Mouse (Mus musculus) left cerebral cortex, postnatal 4 days (tissue): ENCODE measurements at regions not wholly inside any gene's neighbourhood (a gene's known extent, or its start where the extent isn't known, plus 50 kb on each side); places are given as distances from the start of the nearest gene placed in this dataset.

Experiments used
- DNase-seq: peaks from one replicate; pipeline ENCODE4 v3.0.0-alpha.2; 2022
- intact Hi-C: fragments of 180-260 bp; cut with DNase I; formaldehyde crosslinking; loops from one replicate; pipeline ENCODE4 v1.15.1; 2025

DNA sequence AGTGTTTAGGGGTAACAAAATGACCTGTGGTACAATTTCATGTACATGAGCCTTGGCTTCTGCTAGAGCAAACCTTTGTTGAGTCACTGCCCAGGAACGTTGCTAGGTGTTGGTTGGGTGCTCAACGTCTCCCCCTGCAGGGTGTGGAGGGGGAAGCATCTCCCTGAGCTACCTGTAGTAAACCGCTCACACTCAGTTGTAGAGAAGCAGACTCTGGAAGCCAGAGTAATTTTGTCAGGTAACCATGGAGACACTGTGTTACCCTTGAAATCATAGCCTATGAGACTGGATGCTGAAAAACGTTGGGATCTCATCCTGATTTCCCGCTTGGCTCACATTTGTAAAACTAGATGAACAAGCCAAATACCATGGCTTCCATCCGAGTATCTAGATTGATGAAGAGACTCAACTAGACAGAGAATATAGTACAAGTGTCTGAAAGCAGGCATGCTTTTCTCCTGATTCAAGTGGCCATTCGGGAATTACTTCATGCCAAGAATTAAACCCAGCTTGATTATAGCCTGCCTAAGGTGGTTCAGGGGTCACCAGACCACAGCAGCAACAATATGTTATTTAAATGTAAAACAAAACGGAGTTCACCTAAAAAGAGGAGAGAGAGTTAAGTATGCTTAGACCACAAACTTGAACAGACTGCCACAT is 63.7 kb upstream of the Ctla4 start:
- DNase-seq: peak; percentile 46
- intact Hi-C loops: no loop called here

DNA sequence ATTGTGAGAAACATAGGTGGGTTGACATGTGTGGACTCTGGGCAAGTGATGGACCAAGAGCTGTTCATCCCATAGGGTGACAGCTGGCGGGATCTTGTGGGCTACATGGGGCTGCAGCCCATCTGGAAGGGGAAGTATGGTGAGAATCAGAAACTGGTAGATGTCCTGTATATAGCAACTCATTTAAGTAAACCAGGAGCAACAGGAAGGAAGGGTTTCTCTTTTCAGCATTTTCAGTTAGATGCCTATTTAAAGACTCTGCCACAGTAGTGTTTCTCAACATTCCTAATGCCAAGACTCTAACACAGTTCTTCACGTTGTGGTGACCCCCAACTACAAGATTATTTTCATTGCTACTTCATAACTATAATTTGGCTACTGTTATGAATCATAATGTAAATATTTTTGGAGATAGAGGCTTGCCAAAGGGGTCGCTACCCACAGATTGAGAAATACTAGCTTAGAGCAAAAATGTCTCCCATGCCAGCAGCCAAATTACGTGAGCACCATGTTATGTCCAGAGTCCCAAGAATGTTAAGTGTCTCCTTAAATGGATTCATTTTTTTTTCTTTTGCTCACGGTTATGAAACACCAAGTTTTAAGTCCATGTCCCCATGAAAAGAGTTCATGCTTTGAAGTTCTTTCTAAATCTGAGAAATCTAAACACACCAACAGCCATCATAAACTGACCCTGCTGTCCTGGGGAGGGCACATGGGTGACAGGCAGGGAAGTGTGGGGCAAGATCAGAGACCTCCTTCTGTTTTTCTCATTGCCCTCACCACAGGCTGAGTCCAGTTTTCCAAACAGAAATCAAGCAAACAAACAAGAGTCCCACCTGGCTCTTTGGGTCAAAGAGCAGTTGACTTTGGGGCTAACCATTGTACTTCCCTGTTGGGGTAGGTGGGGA is 62.3 kb upstream of the Ctla4 start:
- DNase-seq: no peak
- intact Hi-C loops: no loop called here

DNA sequence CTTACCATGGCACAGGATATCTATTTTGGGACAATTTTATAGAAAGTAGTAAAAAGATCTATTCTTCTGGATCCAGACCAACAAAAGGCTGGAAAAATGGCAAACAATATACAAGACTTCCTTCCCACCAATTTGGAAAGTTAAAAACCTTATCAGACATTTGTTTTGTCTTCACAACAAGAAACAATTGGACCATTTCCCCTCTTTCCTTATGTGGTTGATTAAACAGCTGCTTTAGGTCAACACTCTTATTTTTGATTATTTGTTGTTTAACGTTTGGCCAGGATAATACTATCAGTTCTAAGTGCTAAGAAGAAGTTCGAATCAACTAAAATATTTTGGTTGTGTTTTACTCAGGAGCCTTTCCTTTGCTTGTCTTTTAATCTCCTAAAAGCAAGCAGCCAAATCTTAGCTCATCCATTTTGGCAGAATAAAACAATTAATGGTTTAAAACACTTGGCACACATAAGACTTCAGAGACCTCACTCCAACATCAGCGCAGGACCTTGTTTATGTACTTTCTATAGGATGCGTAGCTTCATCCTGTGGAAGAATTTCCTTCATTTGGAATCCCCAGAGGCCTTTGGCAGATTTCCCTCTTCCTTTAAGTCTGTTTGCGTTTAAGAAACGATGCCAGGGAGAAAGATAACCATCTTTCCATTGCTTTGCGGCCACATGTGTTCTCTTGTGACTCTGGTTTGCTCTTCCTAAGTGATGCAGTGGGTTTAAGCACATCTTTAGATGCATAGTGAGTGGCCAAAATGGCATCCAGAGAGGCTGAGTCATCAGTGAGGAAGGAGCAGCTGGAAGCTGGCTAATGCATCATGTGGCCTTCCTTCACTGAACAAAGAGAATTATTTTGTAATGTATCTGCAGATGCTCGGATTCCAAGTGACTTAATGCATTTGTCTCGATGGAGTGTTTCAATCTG is 61.3 kb upstream of the Ctla4 start:
- intact Hi-C loops: no loop called here
- DNase-seq: no peak

DNA sequence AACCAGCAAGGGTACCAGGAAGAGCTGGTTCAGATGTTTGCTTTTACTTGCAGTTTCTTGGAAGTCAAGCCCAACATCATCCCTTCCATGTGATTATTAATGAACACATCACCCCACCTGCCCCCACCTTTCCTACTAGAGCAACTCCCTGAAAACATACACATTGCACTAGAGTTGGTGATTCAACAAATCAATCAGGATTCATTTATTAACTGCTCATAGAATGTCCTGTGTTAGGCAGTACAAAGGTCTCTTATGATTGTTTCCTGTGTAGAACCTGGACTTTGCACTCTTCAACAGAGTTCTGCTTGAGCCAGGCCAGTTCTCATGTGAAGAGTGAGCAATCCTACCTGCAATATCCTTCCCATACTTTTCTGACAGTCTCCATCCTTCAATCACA is 59.8 kb upstream of the Ctla4 start:
- intact Hi-C loops: no loop called here
- DNase-seq: no peak

DNA sequence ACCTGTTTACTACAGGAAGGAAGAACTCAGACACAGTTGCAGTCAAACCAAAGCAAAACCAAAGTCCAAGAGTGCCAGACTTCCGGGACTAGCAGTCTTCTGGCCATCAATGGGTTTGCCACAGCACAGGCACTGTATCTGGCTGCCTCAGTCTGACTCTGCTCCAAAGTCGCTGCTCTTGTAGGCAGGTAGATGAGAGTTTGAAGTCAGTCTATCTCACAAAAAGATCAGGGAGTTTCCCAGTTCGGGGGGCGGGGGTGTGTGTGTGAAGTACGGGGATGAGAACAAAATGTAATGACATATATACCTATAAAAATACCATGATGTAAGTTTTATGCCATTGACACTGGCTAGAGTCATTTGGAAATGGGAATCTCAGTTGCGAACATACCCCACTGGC is 58.6 kb upstream of the Ctla4 start:
- intact Hi-C loops: no loop called here
- DNase-seq: no peak

DNA sequence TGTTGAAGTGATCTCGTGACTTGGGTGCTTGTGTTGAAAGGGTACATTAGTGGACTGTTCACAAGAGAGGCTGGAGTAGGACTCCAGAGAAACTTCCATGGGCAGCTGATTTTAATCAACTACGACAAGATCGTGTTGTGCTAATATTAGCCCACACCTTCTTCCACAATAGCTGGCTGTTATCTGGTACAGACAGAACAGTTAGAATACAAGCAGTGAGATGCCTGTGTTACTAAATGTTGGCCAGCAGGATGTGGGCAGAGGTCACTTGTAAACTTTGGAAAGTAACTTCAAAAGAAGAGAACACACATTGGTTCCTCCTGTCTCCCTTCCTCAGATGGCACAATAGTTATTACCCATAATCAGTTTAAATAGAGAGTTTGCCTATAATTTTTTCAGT is 57.0 kb upstream of the Ctla4 start:
- intact Hi-C loops: no loop called here
- DNase-seq: no peak

DNA sequence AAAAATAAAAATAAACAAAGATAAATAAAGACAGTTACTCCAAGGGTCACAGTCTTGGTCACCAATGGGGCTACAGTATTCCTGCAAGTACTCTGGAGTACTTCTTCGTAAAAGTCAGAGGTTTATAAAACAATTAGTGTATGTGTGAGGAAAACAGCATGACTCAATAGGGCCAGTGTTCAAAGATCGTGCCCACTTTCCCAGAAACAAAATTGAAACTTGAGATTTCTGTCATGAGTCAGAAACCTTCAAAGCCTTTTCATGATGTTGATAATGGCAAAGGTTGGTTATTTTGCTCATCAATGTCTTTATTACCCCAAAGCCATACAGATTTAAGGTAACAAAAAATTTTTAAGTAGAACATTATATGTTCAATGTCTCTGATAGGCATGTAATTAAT is 53.1 kb upstream of the Ctla4 start:
- no peak for DNase-seq
- intact Hi-C loops: no loop called here
